Mouse (Mus musculus): ENCODE results near the gene Espl1. TPM values are rescaled to one million over a fixed set of nuclear protein-coding genes. Genes with fewer than 3 reads are reported as not detected.

The Espl1 gene
- polyA plus RNA-seq, 1 experiment from 2014 or later = 45.9 TPM

DNA sequence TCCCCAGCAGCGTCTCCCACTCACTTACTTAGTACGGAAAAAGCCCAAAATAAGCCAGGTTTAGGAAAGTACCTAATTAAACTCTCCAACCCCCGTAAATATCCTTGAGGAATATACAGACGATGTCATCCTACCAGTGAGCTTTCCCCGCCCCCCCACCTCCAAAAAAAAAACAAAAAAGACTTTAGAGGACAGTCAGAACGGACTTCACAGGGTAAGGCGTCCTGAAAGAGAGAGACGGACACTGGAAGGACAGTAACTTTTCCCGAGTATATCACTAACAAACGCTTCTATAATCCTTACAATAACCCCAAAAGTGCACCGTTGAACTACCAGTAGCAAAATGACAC is 54.9 kb downstream of the Espl1 start:
- DNase-seq (no peak), ATAC-seq (ENCODE audit: insufficient read depth) (peak; percentile 22)
- no peak for TF ChIP-seq CTCF (IDR thresholded peaks at IDR 0.05; ENCODE audit: low read depth)
- Histone ChIP-seq H3K27me3 (ENCODE audit: insufficient read depth, low read length) (no peaks in the 10 kb centered on the region), H3K4me2 (peak overlapping the region; percentile 86), H3K27ac (ENCODE audit: low read depth) (peak overlapping the region; percentile 66; the same call in 1 of the 2 replicates), H3K9ac (peak overlapping the region; percentile 51), H3K4me1 (ENCODE audit: insufficient read depth) (0 out of 2 replicates have a peak, but pooled peaks cover 5% of the 10 kb centered on the region), H3K9me3 (ENCODE audit: low read depth, low read length) (no peaks in the 10 kb centered on the region), H3K4me3 (ENCODE audit: low read depth, low read length) (peak overlapping the region; percentile 57), H3K36me3 (ENCODE audit: insufficient read depth) (peaks cover 15% of the 10 kb centered on the region)
- 9% methylated on average over 11 of the region's 11 CpGs for whole genome bisulfite sequencing

DNA sequence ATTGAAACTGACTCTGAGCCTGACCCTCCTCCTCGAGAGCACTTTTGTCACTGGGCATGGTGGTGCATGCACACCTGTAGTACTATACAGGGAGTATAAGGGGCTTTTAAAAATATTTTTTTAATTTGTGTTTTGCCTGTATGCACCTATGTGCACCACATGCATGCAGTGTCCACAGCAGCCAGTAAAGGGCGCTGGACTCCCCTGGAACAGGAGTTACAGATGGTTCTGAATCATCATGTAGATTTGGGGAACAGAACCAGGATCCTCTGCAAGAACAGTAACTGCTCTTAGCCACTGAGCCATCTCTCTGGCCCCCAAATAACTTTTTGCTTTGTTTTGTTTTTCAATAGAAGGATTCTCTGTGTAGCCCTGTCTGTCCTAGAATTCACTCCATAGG is 56.1 kb downstream of the Espl1 start:
- H3K4me3 ChIP-seq (ENCODE audit: low read depth, low read length) = no peak overlapping the region
- no peak overlapping the region for H3K27ac ChIP-seq (ENCODE audit: low read depth)
- ATAC-seq (ENCODE audit: insufficient read depth) (no peak), DNase-seq (no peak)
- H3K36me3 ChIP-seq (ENCODE audit: insufficient read depth) = peaks cover 4% of the 10 kb centered on the region; the same call in 1 of the 2 replicates
- no peak overlapping the region for H3K4me2 ChIP-seq
- no peak overlapping the region for H3K9ac ChIP-seq
- 0 out of 2 replicates have a peak, but pooled peaks cover 4% of the 10 kb centered on the region for H3K27me3 ChIP-seq (ENCODE audit: insufficient read depth, low read length)
- 63% methylated on average over 2 of the region's 2 CpGs for WGBS
- H3K9me3 ChIP-seq (ENCODE audit: low read depth, low read length) = no peaks in the 10 kb centered on the region
- 0 out of 2 replicates have a peak, but pooled peaks cover 5% of the 10 kb centered on the region for H3K4me1 ChIP-seq (ENCODE audit: insufficient read depth)
- peak; percentile 29; the same call in 1 of the 2 replicates for TF ChIP-seq CTCF (IDR thresholded peaks at IDR 0.05; ENCODE audit: low read depth)

GRCm38 (mm10) chr15:102353986-102354385 is 57.9 kb downstream of the Espl1 start:
- 78% methylated on average over 2 of the region's 2 CpGs for WGBS
- ATAC-seq (ENCODE audit: insufficient read depth) (no peak), DNase-seq (peak; percentile 62)
- no peak overlapping the region for H3K4me3 ChIP-seq (ENCODE audit: low read depth, low read length)
- H3K27me3 ChIP-seq (ENCODE audit: insufficient read depth, low read length) = peaks cover 21% of the 10 kb centered on the region
- no peak overlapping the region for H3K4me2 ChIP-seq
- H3K9me3 ChIP-seq (ENCODE audit: low read depth, low read length) = no peaks in the 10 kb centered on the region
- H3K36me3 ChIP-seq (ENCODE audit: insufficient read depth) = no peaks in the 10 kb centered on the region
- H3K9ac ChIP-seq = no peak overlapping the region
- no peak overlapping the region for H3K27ac ChIP-seq (ENCODE audit: low read depth)
- H3K4me1 ChIP-seq (ENCODE audit: insufficient read depth) = peaks cover 13% of the 10 kb centered on the region
- TF ChIP-seq CTCF (IDR thresholded peaks at IDR 0.05; ENCODE audit: low read depth) = peak; percentile 43

GRCm38 (mm10) chr15:102355134-102355870 is 59.2 kb downstream of the Espl1 start:
- Histone ChIP-seq H3K4me3 (ENCODE audit: low read depth, low read length) (peak overlapping the region; percentile 51), H3K9me3 (ENCODE audit: low read depth, low read length) (no peaks in the 10 kb centered on the region), H3K4me1 (ENCODE audit: insufficient read depth) (peaks cover 8% of the 10 kb centered on the region), H3K27me3 (ENCODE audit: insufficient read depth, low read length) (peaks cover 23% of the 10 kb centered on the region), H3K27ac (ENCODE audit: low read depth) (peak overlapping the region; percentile 91), H3K4me2 (peak overlapping the region; percentile 95), H3K36me3 (ENCODE audit: insufficient read depth) (no peaks in the 10 kb centered on the region), H3K9ac (peak overlapping the region; percentile 86)
- ATAC-seq (ENCODE audit: insufficient read depth) = peak; percentile 70
- peak; percentile 87 for DNase-seq
- TF ChIP-seq CTCF (IDR thresholded peaks at IDR 0.05; ENCODE audit: low read depth) = peak; percentile 66
- under 1% methylated on average over 49 of the region's 49 CpGs for WGBS

- peaks cover 23% of the 10 kb centered on the region for H3K27me3 ChIP-seq (ENCODE audit: insufficient read depth, low read length)
- DNase-seq = peak; percentile 70
- no peak for TF ChIP-seq CTCF (IDR thresholded peaks at IDR 0.05; ENCODE audit: low read depth)
- H3K9ac ChIP-seq = peak overlapping the region; percentile 86
- H3K36me3 ChIP-seq (ENCODE audit: insufficient read depth) = no peaks in the 10 kb centered on the region
- no peaks in the 10 kb centered on the region for H3K9me3 ChIP-seq (ENCODE audit: low read depth, low read length)
- peak overlapping the region; percentile 95 for H3K4me2 ChIP-seq
- peak; percentile 39 for ATAC-seq (ENCODE audit: insufficient read depth)
- H3K27ac ChIP-seq (ENCODE audit: low read depth) = peak overlapping the region; percentile 91
- whole genome bisulfite sequencing = under 1% methylated on average over 37 of the region's 38 CpGs
- peak overlapping the region; percentile 51 for H3K4me3 ChIP-seq (ENCODE audit: low read depth, low read length)
- peaks cover 8% of the 10 kb centered on the region for H3K4me1 ChIP-seq (ENCODE audit: insufficient read depth)
Observed at GRCm38 (mm10) chr15:102355871-102356441, 59.9 kb downstream of the Espl1 start.

DNA sequence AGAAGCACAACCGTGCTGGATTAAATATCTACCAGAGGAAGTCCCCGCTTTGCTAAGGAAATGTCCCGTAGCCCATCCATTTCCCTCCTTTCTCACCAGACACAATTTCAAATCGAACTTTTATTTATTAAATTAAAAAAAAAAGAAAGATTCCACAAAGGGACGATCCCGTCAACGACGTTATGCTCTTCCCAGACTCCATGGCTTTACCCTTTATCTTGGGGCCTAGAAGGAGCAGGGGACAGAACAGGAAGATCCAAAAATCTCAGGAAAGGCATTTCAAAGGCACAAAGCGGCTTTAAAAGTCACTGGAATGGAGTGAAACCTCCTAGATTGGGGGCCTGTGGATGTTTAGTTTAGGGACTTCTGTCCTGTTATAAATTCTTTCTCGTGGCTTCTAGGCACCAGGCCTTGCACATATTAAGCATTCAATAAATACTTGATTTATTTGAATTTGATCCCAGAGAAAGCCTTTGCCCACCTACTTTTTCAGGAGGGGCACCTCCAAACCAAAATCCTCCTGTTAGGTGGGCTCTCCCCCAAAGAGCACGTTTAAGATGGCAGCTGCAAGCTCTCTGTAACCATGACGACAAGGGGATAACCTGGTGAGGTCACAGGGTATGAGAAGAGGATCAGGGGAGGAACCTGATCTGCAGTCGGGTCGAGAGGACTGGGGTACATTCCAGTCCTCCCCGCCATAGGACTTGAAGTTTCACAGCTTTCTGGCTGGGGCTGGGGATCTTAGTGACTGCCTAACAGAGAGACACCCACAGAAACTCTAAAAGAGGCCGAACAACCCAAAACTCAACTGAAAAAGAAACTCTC is 60.6 kb downstream of the Espl1 start:
- peak overlapping the region; percentile 86 for H3K9ac ChIP-seq
- ATAC-seq (ENCODE audit: insufficient read depth) (no peak), DNase-seq (peak; percentile 20)
- WGBS = 40% methylated on average over 16 of the region's 16 CpGs
- peak overlapping the region; percentile 51 for H3K4me3 ChIP-seq (ENCODE audit: low read depth, low read length)
- H3K27ac ChIP-seq (ENCODE audit: low read depth) = peak overlapping the region; percentile 91
- H3K9me3 ChIP-seq (ENCODE audit: low read depth, low read length) = no peaks in the 10 kb centered on the region
- peaks cover 8% of the 10 kb centered on the region for H3K4me1 ChIP-seq (ENCODE audit: insufficient read depth)
- no peak for TF ChIP-seq CTCF (IDR thresholded peaks at IDR 0.05; ENCODE audit: low read depth)
- H3K27me3 ChIP-seq (ENCODE audit: insufficient read depth, low read length) = peaks cover 23% of the 10 kb centered on the region
- H3K36me3 ChIP-seq (ENCODE audit: insufficient read depth) = no peaks in the 10 kb centered on the region
- peak overlapping the region; percentile 95 for H3K4me2 ChIP-seq
